Mouse (Mus musculus) intestine, embryonic 16.5 days (tissue): Measurements from ENCODE around the gene Gm5475. TPM values are rescaled to one million over a fixed set of nuclear protein-coding genes. Genes with fewer than 3 reads are reported as not detected.

Experiments used
- ATAC-seq: fragments of 200-750 bp; cut with Nextera tagmentation; 2 replicates; pipeline ENCODE4 v1.8.0; 2017; ENCODE audit warnings: moderate TSS enrichment, moderate library complexity
- H3K27ac ChIP-seq: fragments of 300-500 bp; sonication (generic); 2 replicates; pipeline ENCODE4 v1.5.1; 2014; ENCODE audit warnings: mild to moderate bottlenecking, low read length
- H3K27me3 ChIP-seq: fragments of 300-500 bp; sonication (generic); replicated peaks from 2 replicates; pipeline ENCODE4 v1.6.1; 2014; ENCODE audit warnings: low read length, control low read depth, mixed read lengths; ENCODE audit not compliant: control insufficient read depth, insufficient read depth
- H3K36me3 ChIP-seq: fragments of 300-500 bp; sonication (generic); 2 replicates; pipeline ENCODE4 v1.6.1; 2014; ENCODE audit warnings: low read length, control low read depth; ENCODE audit not compliant: control insufficient read depth, insufficient read depth
- H3K4me1 ChIP-seq: fragments of 300-500 bp; sonication (generic); 2 replicates; pipeline ENCODE4 v1.6.1; 2014; ENCODE audit warnings: low read length, control low read depth, mixed read lengths; ENCODE audit not compliant: control insufficient read depth, insufficient read depth
- H3K4me2 ChIP-seq: fragments of 300-500 bp; sonication (generic); 2 replicates; pipeline ENCODE4 v1.6.1; 2014; ENCODE audit warnings: low read depth, low read length, control low read depth
- H3K4me3 ChIP-seq: fragments of 300-500 bp; sonication (generic); 2 replicates; pipeline ENCODE4 v1.5.1; 2014; ENCODE audit warnings: mild to moderate bottlenecking, low read length
- H3K9ac ChIP-seq: fragments of 300-500 bp; sonication (generic); 2 replicates; pipeline ENCODE4 v1.6.1; 2014; ENCODE audit warnings: low read depth, low read length
- H3K9me3 ChIP-seq: fragments of 300-500 bp; sonication (generic); 2 replicates; pipeline ENCODE4 v1.6.1; 2016; ENCODE audit warnings: low read length, control low read depth; ENCODE audit not compliant: control insufficient read depth
- WGBS: fragments of 180-500 bp; shearing (Covaris S2); extraction: QIAGEN DNeasy Blood & Tissue Kit; methylation state at CpG from one replicate; pipeline ENCODE4 v1.1.7; 2014; 5-methylcytosine and 5-hydroxymethylcytosine counted together
- polyA plus RNA-seq: library from polyadenylated mRNA; unstranded; fragments of >200 nt; fragmentation: Nextera tagmentation; extraction: Ambion mirVana; gene quantifications from 2 replicates; pipeline ENCODE4 v1.2.1, GENCODE M21; 2015

The Gm5475 gene
- polyA plus RNA-seq, 1 experiment from 2014 or later, result 0.11 TPM

DNA sequence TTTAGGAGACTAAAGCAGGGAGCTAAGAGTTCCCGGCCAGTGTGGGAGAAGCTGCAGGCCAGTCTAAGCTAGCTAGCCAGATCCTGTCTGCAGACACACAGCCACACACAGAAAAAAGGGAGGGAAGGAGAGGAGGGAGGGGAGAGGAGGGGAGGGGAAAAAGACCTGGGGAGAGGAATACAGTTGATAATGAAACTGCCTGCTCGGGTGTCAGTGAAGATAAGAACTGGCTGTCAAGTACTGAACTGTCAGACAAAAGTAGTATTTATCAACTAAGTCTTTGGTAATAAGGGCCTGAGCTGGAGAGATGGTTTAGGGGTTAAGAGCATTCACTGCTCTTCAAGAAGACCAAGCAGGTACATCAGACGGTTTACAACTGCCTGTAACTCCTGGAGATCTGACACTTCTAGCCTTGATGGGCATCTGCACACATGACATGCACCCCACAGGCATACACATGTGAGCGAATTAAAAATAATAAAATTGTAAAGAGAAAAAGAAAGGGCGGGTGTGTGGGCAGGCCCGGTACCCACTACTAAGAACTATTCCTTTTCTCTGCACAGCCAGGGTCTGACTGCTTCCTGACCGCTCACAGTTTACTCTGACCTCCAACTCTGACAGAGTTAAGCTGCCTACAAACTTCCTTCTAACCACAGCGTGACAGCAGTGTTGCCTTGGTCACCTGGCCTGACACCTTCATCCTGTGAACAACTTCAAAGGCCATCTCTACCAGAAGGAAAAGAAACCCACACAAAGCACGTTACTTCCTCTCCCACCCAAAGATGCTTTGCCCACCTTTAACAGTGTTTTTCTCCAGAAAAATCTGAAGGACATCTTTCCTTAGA is 1.8 kb upstream of the Gm5475 start:
- Histone ChIP-seq H3K4me2 (peak overlapping the region; percentile 6; the same call in 1 of the 2 replicates), H3K4me3 (no peak overlapping the region), H3K27ac (peak overlapping the region; percentile 43; the same call in 1 of the 2 replicates), H3K9ac (peak overlapping the region; percentile 5; the same call in 1 of the 2 replicates), H3K27me3 (no peaks in the 10 kb centered on the region), H3K4me1 (peaks cover 40% of the 10 kb centered on the region), H3K36me3 (no peaks in the 10 kb centered on the region), H3K9me3 (no peaks in the 10 kb centered on the region)
- ATAC-seq, result 0 out of 2 replicates have a peak, but pooled peaks have one; percentile 11
- WGBS, result 62% methylated on average over 9 of the region's 9 CpGs

DNA sequence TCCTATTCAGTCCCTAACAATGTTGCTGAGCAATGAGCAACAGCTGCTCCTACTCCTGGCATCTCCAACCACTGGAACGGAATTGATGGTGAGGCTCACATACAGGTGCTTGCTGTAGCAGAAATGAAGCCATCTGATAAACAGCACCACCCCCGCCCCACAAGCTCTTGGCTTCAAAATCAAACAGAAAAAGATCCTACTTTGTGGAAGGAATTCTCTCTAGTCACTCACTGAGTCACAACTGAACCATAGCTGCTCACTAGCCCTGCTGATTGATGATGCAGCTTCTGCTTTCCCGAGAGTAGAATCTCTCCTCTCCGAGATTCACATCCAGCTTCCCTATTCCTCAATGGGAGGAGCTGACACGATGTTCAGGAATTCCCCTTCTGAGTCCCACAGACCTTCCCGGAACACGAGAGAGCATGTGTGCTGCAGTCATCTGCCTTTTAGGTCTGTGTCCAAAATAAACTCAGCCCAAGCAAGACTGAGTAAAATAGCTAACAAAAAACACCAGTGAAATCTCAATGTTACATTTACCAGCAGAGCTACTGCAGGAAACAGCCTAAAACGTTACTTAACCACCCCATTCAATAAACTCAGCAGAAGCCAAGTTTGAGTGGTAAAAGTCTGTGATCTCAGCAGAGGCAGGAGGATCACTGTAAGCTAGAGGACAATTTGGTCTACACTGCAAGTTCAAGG is 739 bp upstream of the Gm5475 start:
- peak overlapping the region; percentile 93 for H3K4me3 ChIP-seq
- peak overlapping the region; percentile 97 for H3K9ac ChIP-seq
- WGBS, result 32% methylated on average over 8 of the region's 8 CpGs
- no peaks in the 10 kb centered on the region for H3K9me3 ChIP-seq
- H3K27ac ChIP-seq, result peak overlapping the region; percentile 68; the same call in 1 of the 2 replicates
- peak overlapping the region; percentile 95 for H3K4me2 ChIP-seq
- no peaks in the 10 kb centered on the region for H3K36me3 ChIP-seq
- H3K4me1 ChIP-seq, result peaks cover 40% of the 10 kb centered on the region
- no peaks in the 10 kb centered on the region for H3K27me3 ChIP-seq
- ATAC-seq, result no peak

DNA sequence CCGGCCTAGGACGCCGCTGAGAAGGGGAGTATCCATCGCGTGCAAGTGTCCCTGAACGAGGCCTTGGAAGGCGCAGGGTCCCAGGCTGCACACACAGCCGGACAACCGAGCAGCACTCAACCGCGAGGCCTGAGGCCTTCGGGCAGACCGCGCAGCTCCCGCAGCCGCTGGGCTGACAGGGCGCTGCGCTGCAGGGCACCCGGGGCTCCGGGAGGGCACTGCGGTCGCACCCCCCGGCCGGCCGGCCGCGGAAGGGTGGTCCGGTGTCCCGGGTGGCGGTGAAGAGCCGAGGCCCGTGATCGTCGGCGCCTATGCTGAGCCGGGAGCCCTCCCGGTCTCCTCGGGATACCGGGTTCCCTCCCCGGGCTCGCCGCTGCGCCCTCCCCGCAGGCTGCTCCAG is 529 bp downstream of the Gm5475 start:
- Histone ChIP-seq H3K27me3 (no peaks in the 10 kb centered on the region), H3K4me2 (peak overlapping the region; percentile 95), H3K4me3 (peak overlapping the region; percentile 93), H3K9ac (peak overlapping the region; percentile 97), H3K36me3 (no peaks in the 10 kb centered on the region), H3K27ac (peak overlapping the region; percentile 61), H3K4me1 (peaks cover 40% of the 10 kb centered on the region), H3K9me3 (no peaks in the 10 kb centered on the region)
- ATAC-seq, result peak; percentile 51
- WGBS, result under 1% methylated on average over 44 of the region's 44 CpGs

DNA sequence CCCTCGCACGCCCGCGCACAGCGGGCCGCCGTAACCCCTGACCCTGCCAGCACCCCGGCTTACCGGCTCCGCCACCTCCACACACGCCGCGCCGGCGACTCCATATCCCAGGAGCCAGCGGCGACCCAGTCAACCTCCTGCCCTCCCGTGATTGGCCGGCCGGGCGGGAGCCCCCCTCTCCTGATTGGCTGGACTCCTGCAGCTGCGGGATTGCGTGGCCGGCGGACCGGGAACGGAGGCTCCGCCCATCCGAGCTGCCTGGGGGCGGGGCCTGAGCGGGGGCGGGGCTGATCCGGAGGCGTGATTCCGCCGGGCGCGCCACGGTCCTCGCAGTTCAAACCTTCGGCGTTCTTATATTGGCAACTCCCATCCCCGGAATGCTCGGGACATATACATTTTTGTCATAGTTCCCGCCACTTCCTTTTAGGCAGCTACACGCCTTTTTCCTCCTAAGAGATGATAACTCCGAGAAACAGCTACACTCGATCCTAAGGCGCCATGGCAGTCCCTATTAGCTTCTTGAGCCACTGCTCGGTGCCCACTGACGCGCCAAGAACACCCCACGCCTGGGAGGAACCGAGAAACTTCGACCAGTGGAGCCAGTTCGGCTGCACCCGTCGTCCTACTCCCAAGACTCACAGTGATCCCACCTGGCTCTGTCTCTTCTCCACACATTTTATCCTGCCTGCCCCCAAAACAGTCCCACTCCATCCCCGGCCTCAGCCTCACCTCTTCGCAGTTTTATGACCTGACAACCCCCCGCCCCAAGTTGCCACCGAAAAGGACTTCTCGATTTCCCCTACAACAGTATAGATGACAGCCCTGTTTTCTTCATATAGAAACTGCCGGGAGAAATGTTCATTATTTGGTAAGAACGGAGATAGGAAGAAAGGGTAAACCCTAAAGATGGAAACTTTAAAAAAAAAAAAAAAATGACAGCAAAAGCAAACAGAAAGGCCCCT is 1.2 kb downstream of the Gm5475 start:
- H3K9me3 ChIP-seq, result no peaks in the 10 kb centered on the region
- peak overlapping the region; percentile 93 for H3K4me3 ChIP-seq
- H3K4me1 ChIP-seq, result peaks cover 37% of the 10 kb centered on the region
- peak overlapping the region; percentile 89 for H3K27ac ChIP-seq
- WGBS, result under 1% methylated on average over 65 of the region's 65 CpGs
- peak; percentile 95 for ATAC-seq
- H3K27me3 ChIP-seq, result no peaks in the 10 kb centered on the region
- H3K4me2 ChIP-seq, result peak overlapping the region; percentile 95
- no peaks in the 10 kb centered on the region for H3K36me3 ChIP-seq
- peak overlapping the region; percentile 97 for H3K9ac ChIP-seq

DNA sequence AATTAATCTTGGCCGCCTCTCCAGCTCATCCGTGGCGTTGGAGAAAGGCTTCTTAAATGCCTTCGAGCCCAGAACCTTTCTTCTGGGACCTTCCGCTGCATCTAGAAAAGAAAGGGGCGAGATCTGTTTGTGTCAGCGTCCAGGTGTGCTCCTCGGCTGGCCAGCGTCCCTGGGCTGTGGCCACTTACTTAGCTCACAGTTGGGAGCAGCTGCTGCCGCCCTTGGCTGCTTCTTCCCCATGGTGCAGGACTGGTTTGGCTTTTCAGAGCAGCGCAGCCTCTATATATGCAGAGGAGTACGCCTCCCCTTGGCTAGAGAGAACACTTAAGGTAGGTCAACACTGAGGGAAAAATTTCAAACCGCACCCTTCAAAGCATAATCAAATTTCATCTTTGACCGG is 2.0 kb downstream of the Gm5475 start:
- Histone ChIP-seq H3K9me3 (no peaks in the 10 kb centered on the region), H3K36me3 (no peaks in the 10 kb centered on the region), H3K4me1 (peaks cover 39% of the 10 kb centered on the region), H3K9ac (peak overlapping the region; percentile 68), H3K4me3 (peak overlapping the region; percentile 93), H3K27me3 (no peaks in the 10 kb centered on the region), H3K27ac (peak overlapping the region; percentile 89), H3K4me2 (peak overlapping the region; percentile 95)
- peak; percentile 48 for ATAC-seq
- WGBS, result 3% methylated on average over 14 of the region's 14 CpGs

DNA sequence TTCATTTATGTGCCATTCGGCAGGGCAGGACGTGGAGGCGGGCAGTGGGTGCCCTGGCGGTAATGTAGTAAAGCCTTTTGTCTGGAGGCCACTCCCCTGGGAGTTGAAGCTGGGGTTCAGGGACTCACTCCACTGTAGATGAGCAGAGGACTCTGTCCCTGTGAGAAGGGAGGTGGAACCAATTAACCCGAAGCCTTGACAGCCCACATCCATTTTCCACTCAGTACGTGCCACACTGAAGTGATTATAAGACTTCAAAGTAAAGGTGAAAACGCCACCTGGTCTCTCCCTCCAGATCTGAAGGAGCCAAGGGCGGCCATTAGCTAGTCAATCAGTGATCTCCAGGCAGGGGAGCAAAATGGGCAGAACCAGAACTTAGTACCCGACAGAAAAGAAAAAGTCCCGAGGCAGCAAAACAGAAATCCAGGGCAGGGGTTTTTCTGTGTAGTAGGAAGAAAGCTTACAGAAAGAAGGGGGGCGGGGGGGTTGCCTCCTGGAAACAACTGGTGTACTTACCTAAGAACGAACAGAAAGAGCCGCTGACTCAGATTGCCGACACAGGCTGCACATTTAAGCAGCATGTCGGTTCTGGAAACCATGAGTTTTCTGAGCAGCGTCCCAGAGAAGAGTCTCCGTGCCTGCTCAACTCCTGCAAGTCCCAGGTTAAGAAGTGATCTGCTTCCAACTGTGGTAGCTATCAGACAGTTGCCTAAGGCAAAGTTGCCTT is 2.6 kb downstream of the Gm5475 start, which contains the start of gene Slc11a2:
Gene Slc11a2, minus strand, starts transcription at position 677 of the 727 bp plus-strand sequence.
- no peaks in the 10 kb centered on the region for H3K9me3 ChIP-seq
- peak within 1 kb of the TSS; percentile 68 for H3K9ac ChIP-seq
- H3K4me1 ChIP-seq, result peaks cover 34% of the 10 kb centered on the region
- peak within 1 kb of the TSS; percentile 95 for H3K4me2 ChIP-seq
- WGBS, result 24% methylated on average over 17 of the region's 17 CpGs
- peak within 1 kb of the TSS; percentile 89 for H3K27ac ChIP-seq
- H3K4me3 ChIP-seq, result peak within 1 kb of the TSS; percentile 93
- ATAC-seq, result peak; percentile 51
- H3K27me3 ChIP-seq, result no peaks in the 10 kb centered on the region
- H3K36me3 ChIP-seq, result no peaks in the 10 kb centered on the region

DNA sequence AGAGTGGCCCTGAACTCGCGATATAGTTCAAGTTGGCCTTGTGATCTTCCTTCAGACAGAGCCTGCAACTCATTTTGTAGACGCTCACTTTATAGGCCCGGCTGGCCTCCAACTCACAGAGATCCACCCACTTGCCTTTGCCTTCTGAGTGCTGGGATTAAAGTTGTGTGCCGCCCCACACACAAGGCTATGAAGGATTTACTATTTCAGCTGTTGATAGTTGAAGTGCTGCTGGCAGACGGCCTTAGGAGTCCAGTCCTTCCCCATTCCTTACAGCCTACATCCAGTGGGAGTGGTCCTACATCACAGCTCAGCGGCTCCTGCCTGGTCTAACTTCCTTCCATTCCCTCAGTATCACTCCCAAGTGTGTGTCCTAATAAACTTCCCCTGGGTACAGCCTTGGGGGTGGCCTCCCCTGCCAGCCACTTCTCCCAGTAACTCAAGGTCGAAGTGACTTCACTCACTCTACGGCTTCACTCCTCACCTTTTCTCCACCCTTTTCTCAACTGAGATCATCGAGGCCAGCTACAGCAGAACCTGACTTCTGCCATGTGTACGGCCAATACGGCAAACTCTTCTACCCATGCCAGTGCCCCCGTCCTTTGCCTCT is 6.5 kb downstream of the Gm5475 start:
- H3K27ac ChIP-seq, result no peak overlapping the region
- peak; percentile 15; the same call in 1 of the 2 replicates for ATAC-seq

DNA sequence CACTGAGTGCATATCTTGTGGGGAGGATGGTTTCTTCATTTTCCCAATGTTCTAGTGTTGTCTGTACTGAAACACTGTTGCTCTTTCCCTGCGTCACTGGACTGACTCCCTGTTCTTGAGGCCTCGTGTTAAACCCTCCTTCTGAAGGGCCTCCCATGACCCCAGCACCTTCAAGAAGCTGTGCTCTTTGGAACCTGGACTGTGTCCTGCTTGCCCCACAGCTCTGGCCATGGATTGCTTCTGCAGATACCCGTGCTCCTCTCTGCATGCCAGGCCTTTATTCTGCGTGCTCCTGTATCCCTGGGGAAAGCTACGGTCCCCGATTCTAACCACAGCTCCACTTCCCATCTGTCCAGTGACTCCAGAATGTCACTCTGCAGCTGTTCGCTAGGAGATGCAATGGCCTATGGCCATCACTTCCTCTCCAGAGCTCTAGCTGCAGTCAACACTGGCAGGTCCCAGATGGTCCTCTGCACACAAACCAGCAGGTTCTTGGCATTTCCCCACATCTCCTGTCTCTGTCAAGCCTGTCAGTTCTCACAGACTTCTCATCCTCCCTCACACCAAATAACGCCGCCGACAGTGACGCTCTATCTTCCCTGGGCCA is 8.1 kb downstream of the Gm5475 start:
- no peak overlapping the region for H3K4me2 ChIP-seq
- no peak overlapping the region for H3K9ac ChIP-seq
- H3K9me3 ChIP-seq, result no peaks in the 10 kb centered on the region
- no peak overlapping the region for H3K4me3 ChIP-seq
- H3K27me3 ChIP-seq, result no peaks in the 10 kb centered on the region
- H3K4me1 ChIP-seq, result peaks cover 4% of the 10 kb centered on the region; the same call in 1 of the 2 replicates
- no peaks in the 10 kb centered on the region for H3K36me3 ChIP-seq
- WGBS, result 57% methylated on average over 11 of the region's 11 CpGs
- H3K27ac ChIP-seq, result 0 out of 2 replicates have a peak overlapping the region, but pooled peaks have one; percentile 17
- ATAC-seq, result peak; percentile 49; the same call in 1 of the 2 replicates

More for the DNA sequence above, 6.5 kb downstream of the Gm5475 start:
- H3K4me1 ChIP-seq, result peaks cover 14% of the 10 kb centered on the region; the same call in 1 of the 2 replicates
- no peaks in the 10 kb centered on the region for H3K36me3 ChIP-seq
- no peaks in the 10 kb centered on the region for H3K27me3 ChIP-seq
- no peak overlapping the region for H3K9ac ChIP-seq
- WGBS, result 70% methylated on average over 13 of the region's 13 CpGs
- H3K4me2 ChIP-seq, result no peak overlapping the region
- no peak overlapping the region for H3K4me3 ChIP-seq
- H3K9me3 ChIP-seq, result no peaks in the 10 kb centered on the region
